Mouse (Mus musculus) retina, postnatal 1 day (tissue): ENCODE results near the gene Csnk1e.
"Not testable (repeated sequence)": the region's sequence is repeated elsewhere in the genome, so short reads cannot be mapped to it uniquely, and the experiment has no call there.

Experiments used
- DNase-seq: peaks from one replicate; pipeline ENCODE4 v3.0.0-alpha.2; 2012

Csnk1e gene

GRCm38 (mm10) chr15:79455106-79455810, at the start of gene Csnk1e:
TSS of gene Csnk1e (minus strand) at chr15:79455566.
- peak; percentile 78 for DNase-seq

- DNase-seq, result no peak
Observed at GRCm38 (mm10) chr15:79504707-79505452, 49.5 kb upstream of the Csnk1e start, which contains the start of gene Kcnj4. TSS of gene Kcnj4 (minus strand) at chr15:79505241.

GRCm38 (mm10) chr15:79503438-79503837, 48.1 kb upstream of the Csnk1e start:
- no peak for DNase-seq

GRCm38 (mm10) chr15:79502891-79503341, 47.5 kb upstream of the Csnk1e start:
- no peak for DNase-seq

GRCm38 (mm10) chr15:79500110-79500509, 44.7 kb upstream of the Csnk1e start:
- DNase-seq, result no peak

GRCm38 (mm10) chr15:79493527-79493926, 38.2 kb upstream of the Csnk1e start:
- no peak for DNase-seq

GRCm38 (mm10) chr15:79489463-79489862, 34.1 kb upstream of the Csnk1e start:
- DNase-seq, result peak; percentile 59

- DNase-seq, result peak; percentile 27
Observed at GRCm38 (mm10) chr15:79481181-79481688, 25.9 kb upstream of the Csnk1e start.

- peak; percentile 42 for DNase-seq
Observed at GRCm38 (mm10) chr15:79477227-79477626, 21.9 kb upstream of the Csnk1e start.

GRCm38 (mm10) chr15:79473638-79474355, 18.4 kb upstream of the Csnk1e start:
- DNase-seq, result no peak

GRCm38 (mm10) chr15:79473042-79473441, 17.7 kb upstream of the Csnk1e start:
- DNase-seq, result no peak

- no peak for DNase-seq
Observed at GRCm38 (mm10) chr15:79471095-79471494, 15.7 kb upstream of the Csnk1e start.

GRCm38 (mm10) chr15:79470583-79470982, 15.2 kb upstream of the Csnk1e start:
- DNase-seq, result no peak

GRCm38 (mm10) chr15:79469577-79469976, 14.2 kb upstream of the Csnk1e start:
- no peak for DNase-seq

GRCm38 (mm10) chr15:79466601-79467286, 11.4 kb upstream of the Csnk1e start:
- peak; percentile 86 for DNase-seq

GRCm38 (mm10) chr15:79456546-79456945, 1.2 kb upstream of the Csnk1e start:
- no peak for DNase-seq

GRCm38 (mm10) chr15:79456104-79456503, 738 bp upstream of the Csnk1e start:
- DNase-seq, result not testable (repeated sequence)

GRCm38 (mm10) chr15:79453831-79454230, 1.5 kb downstream of the Csnk1e start:
- DNase-seq, result no peak

GRCm38 (mm10) chr15:79448041-79448440, 7.3 kb downstream of the Csnk1e start:
- DNase-seq, result no peak

GRCm38 (mm10) chr15:79445786-79446654, 9.3 kb downstream of the Csnk1e start:
- no peak for DNase-seq

- no peak for DNase-seq
Observed at GRCm38 (mm10) chr15:79443856-79444410, 11.4 kb downstream of the Csnk1e start.
